Mouse (Mus musculus) frontal cortex, postnatal 14 days (tissue): ENCODE data around the gene Rnf123.

ENCODE experiments used
- DNase-seq, 2 experiments: peaks; one replicate each; pipeline ENCODE4 v3.0.0; 2022; ENCODE audit warnings: low spot score in 2 of 2

Gene Rnf123

DNA sequence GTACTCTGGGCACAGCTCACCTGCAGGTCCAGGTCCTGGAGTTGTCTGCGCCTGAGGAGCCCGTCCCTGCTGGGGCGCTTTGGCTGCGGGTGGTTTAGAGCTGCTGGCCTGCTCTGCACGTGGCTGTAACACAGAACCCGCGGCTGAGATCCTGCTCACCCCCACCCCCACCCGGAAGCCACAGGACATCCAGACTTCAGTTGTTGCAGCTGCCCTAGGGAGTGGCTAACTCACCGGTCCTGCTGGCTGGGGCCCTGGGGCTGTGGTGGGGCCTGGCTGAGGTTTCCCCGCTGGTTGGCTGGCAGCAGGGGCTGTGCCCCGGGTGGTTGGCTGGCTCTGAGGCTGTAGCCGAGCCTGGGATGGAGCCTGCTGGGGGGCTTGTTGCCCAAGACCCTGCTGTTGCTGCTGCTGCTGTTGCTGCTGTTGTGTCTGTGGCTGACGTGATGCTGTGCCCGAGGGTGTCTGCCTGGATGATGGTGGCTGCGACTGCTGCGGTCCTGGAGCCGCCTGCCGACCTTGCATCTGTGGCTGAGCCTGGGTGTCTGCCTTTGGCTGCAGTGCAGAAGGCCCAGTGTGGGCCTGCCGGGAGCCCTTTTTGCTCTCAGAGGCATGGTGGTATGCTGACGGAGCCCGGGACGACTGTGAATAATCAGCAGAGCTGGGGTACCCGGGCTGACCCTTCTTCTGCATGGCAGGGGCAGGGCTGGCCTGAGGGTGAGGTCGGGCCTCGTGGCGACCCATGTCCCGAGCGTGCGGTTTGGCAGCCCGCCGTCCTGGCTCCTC lies 21.8 kb upstream of the Rnf123 start:
- no peak for DNase-seq

DNA sequence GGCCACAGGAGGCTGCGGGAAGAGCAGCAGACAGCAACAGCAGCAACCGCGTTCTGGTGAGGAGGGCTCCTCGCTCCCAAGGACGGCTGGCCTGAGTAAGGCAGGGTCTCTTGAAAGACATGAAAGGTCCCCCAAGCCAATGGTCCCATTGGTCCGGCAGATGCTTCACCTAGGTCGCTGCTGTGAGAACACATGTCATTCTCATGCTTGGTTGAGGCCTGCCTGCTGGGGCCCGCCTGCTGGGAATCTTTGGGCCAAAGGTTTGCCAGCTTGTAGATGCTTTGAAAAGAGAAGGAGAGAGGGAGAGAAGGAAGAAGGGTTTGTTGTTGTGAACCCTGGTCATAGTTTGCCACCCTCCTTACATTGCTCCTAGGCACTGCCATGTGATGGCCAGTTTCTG lies 16.5 kb upstream of the Rnf123 start:
- DNase-seq = no peak

DNA sequence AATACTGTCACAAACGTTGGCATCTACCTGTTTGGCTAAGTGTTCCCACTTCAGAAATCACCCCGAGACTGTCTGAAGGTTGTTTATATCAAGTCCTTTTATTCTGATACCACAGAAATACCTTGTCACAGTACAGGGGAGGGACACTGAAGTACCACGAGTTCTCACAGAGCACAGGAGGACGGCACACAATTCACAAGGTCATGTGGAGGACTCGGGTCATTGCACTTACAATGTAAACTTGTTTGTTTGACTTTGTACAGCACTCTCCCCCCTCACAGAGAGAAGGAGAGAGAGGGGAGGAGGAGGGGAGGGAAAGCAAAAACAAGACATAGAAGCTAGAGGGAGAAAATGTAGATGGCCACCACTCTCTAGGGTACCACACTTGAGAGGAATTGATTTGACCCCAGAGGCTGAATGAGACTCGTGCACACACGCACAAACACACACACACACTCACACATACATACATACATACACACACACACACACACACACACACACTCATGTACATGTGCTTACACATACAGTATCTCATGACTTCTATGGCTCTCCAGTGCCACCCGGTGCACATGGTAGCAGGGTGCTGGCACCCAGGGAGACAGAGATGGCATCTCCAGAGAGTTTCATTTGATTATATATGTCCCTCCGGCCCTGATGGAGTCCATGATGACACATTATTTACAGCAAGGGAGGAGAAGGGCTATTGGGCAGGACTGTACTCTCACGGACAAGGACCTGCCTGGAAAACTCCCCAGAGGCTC lies 13.0 kb upstream of the Rnf123 start:
- no peak for DNase-seq

DNA sequence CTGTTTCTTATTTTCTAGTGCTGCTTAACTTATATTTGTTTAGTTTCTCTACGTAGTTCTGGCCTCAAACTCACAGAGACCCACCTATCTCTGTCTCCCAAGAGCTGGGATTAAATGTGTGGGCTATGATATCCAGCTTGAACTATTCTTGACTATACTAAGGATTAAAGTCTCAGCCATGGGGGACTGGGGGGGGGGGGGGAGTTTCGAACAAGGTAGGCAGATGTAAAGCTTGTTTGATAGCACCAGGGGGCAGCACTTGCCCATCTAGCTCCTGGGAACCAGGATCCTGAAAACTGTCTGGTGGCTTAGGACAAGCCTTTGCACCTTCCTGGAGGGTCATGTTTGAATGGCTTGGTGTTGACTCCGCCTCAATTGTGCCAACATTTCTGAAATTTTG lies 12.4 kb upstream of the Rnf123 start:
- DNase-seq = no peak

DNA sequence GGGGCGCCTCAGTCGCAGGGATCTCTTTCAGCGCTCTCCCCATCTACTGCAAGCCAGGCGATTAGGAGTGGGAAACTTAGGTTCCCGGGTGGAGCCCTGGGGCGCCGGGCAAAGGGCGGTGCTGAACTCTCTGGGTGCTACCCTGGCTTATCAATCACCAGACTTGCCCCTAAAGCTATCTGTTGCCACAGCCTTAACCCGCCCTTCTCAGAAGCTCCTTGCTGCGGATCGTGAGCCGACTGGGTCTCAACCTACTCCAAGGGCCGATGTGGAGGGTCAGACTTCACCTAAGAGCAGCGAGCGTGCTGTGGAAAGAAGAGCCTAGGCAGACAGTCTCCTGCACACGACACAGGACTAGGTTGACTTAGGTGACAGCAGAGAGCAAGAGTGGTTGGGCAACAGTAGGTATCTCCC lies 11.9 kb upstream of the Rnf123 start:
- no peak for DNase-seq

DNA sequence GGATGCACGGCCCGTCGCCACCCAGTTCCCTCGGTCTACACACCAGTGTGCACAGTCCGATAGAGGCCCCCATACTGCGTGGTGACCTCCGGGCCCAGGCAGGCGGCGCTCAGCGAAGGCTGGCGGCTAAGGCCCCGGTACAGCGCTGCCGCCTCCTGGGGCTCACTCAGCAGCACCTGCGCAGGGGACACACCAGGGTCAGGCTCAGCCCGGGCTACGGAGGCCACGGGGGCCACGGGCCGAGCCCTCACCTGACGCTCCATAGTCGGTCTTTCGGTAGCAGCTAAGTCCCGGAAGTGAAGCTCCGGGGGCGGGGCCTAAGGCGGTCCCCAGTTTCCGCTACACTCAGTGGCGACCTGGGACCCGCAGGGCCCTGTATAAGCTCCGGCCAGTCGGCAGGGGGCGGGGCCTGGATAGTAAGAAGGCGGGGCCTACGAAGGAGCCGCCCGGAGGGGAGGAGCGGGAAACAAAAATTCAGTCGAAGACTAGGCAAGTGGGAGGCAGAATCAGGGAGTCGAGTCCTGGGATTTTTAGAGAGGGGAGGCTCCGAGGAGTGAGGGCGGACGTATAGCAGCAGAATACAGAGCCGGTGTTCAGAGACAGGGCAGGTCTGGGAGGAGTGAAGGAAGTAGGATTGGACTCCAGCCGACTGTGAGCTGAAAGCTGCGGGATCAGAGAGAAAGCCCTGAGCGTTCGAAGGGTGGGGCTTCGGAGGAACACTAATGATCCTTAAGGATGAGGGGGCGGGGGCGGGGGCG lies 11.2 kb upstream of the Rnf123 start, which contains the start of gene Apeh:
TSS of gene Apeh (minus strand) at position 423 of the 758 bp plus-strand sequence.
- DNase-seq = peak; percentile 82 to 83

DNA sequence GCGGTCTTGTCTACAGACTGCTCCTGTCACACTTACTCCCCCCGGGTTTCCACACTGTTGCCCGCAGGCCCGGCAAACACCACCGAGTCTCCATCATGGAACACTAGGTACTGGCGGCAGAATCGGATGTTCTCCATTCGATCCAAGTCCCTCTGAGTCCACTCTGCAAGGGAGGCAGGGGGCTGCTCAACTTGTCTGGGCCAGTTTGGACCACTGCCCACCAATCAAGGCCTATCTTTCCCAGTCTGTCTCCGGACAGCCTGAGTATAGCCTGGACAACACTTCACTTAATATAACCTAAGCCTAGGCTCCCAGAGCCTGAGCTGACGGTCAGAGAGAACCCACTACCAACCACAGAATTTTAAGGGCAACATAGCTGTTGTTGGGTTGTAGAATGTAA lies 10.4 kb upstream of the Rnf123 start:
- DNase-seq = no peak

DNA sequence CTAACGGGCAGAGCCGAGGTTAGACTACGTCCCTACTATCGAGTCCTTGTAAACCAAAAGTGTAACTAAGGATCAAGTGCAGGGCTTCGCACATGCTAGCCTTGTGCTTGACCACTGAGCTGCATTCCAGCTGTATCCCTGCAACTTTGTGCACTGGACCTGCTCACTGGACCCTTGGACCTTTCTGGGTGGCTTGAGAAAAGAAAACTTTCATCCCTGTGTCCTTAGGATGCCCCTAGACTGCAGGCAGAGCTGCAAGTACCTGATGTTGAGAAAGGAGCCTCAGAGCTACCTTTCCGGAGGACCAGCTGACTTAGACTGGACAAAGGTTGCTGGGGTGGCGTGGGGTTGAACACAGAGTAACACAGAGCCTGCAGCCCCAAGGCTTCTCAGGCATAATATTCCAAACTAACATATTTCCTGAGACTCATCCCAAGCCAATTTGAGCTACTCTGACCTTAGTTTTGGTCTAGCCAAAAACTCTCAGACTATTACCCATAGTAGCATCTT lies 7.5 kb upstream of the Rnf123 start:
- DNase-seq = no peak

DNA sequence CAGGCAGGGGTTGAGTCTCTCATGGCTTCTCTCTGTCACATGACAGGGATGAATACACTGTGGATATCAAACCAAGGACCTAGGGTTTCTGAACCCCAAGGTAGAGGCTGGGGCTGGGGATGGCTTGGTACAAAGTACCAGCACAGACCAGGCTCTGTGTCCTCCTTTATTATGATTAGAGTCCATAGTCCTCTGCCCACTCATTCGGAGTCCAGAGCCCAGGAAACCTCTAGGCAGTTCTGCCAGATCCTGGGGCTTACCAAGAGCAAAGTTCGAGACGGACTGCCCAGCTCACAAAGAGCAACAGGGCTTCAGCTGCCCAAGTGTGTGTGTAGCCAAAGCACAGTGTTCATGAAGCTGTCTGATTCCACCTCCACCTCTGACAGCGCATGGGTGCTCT lies 2.1 kb upstream of the Rnf123 start:
- DNase-seq = no peak

DNA sequence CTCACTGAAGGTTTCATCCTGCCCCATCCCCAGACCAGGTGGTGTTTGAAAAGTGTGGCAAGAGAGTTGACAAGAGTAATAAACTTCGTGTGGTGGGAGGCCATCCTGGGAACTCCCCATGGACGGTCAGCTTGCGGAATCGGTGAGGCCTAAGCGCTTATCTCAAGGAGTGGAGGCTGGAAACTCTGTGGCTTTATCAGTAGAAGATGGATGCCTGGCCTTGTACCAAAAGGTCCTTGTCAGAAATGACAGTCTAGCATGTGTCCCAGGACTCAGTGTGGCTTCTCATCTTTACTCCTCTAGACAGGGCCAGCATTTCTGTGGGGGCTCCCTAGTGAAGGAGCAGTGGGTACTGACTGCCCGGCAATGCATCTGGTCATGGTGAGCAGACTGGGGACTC lies 415 bp upstream of the Rnf123 start:
- DNase-seq = no peak

DNA sequence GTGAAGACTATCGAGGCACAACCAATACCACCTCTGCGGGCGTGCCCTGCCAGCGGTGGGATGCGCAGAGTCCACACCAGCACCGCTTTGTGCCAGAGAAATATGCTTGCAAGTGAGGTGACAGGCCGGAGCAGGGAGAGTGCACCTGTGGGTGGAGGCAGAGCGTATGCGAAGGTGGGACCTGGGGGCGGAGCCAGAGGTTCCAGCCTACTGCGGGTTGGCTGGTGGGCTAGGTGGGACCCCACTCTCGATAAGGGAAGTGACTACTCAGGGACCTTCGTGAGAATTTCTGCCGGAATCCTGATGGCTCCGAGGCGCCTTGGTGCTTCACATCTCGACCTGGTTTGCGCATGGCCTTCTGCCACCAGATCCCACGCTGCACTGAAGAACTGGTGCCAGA lies 597 bp downstream of the Rnf123 start:
- DNase-seq = no peak

DNA sequence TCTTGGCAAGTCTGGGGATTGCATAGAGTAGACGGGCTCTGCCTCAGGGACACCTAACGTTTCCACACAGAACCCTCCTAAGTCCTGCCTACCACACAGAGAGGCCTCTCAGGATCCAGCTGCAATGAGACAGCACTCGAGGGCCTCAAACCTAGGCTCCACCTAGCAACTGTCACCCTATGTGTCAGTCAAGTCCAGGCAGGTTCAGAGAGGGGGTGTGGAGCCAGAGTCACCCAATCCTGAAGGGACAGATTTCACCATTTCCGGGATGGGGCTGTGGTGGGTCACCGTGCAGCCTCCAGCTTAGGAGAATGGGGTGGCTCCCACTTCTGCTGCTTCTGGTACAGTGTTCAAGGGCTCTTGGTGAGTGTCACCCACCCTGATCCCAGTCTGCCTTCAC lies 3.0 kb downstream of the Rnf123 start, which contains the start of gene Mst1:
TSS of gene Mst1 (plus strand) at position 269 of the 400 bp plus-strand sequence.
- DNase-seq = no peak

DNA sequence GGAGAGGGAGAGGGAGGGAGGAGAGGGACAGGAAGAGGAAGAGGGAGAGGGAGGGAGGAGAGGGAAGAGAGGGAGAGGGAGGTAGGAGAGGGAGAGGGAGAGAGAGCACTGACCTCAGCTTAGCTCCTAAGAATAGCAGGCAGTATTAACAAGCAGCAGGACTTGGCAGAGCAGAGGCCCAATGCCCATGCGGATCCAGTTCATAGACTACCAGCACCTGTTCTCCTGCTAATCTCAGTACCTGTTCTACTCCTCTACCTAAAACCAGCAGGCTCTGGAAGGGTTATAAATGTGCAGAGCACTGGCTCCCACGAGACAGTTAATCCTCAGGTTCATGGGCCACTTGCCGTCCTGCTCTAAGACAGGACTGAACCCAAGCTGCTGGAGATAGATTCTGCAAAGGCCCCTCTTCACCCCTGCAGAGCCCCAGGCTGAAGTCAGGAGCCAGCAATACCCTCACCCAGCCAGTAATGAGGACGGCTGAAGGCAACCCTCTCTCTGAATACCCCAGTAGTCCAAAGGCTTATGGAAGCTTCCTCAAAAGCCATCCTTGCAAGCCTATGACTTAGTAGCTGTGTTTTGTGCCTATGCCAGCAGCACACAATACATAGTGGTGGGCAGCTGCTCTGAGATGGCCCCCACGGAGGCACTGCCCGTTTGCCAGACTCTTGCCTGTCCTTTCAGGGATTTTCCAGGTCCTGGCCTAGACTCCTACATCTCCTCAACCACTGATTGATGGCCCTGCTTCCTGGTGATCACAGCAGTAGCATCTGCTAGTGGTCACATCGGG lies 9.8 kb downstream of the Rnf123 start:
- DNase-seq = no peak

DNA sequence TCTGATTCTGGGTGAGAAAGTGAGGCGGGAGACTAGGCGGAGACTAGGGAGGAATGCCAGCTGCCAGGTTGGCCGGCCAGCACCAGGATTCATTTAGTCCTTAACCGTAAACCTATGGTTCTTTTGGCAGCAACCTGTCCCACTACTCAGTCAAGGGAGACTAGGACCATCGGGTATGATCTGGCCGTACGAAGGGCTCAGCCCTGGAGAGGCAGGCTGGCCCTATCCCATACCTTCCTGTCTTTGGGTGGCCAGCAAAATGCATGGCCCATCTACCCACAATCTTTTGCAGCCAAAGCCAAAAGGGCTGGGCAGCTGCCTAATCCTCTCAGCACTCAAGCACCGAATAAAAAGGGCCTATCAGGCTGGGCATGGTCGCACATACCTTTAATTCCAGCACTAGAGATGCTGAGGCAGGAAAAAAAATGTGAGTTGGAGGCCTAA lies 10.6 kb downstream of the Rnf123 start:
- no peak for DNase-seq

DNA sequence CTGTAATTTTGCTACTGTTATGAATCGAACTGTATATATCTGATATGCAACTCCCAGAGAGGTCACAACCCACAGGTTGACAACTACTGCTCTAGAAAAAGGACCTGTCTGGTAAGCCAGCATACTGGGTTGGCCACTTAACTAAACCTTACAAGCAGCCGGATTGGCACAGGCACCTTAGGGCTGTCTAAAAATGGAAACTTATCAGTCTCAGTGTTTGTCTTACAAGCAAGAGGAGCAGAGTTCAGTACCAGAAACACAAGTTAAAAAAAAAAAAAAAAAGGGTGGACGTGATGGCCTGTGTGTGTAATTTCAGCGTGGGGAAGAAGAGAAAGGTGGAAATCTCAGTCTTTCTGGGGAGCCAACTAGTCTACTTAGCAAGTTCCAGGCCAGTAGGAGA lies 11.3 kb downstream of the Rnf123 start:
- no peak for DNase-seq

DNA sequence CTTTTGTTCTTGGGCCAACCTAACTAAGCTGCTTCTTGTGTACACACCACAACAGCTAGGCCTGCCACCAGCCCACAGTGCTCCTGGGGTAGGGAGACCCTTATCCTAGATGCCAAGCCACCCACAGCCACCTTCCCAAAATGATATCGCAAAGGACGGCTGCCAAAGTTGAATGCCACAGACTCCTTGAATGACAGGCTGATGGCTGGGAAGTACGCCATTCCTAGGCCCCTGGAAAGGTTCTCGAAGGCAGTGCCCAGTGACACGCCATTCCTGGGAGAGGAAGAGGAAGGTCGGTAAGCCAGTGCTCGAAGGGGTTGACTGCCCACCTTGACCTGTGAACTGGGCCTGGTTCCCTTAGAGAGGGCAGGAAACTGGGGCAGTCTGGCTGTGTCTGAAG lies 13.6 kb downstream of the Rnf123 start:
- no peak for DNase-seq

DNA sequence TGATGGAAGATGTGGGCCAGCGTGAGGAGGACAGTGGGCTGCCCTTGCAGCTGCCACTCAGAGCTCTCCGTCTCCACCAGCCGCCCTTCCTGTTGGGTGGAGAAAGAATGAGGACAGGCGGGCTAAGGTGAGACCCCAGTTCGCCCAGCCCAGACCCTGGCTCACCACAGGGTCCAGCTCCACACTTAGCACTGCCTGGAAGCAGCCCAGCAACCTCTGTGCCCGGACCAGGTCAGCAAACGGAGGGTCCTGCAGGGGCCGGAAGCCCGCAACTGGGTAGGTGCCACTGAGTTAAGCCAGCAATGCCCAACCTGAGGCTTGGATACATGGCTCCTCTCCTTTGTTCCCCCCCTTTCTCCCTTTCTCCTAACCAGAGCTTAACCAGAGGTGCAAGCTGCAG lies 14.1 kb downstream of the Rnf123 start:
- DNase-seq = no peak

DNA sequence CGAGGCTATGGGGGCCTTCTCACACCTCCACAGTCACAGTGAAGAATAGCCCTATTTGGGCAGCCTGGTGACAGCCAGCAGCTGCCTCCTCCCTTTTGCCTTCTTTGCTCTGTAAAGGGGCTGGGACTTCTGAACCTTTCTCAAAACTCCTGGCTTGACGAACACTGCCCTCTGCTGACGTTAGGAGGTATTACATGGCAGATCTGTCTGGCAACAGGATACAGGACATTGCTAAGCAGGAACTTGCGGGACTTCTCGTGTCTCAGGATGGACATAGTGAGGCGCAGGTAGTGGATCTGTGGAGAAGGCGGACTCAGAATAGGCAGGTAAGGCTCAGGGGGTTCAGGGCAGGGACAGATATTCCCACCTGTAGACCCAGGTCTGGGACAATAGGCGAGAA lies 15.2 kb downstream of the Rnf123 start:
- peak in 1 of 2 experiments; percentile 81 for DNase-seq

DNA sequence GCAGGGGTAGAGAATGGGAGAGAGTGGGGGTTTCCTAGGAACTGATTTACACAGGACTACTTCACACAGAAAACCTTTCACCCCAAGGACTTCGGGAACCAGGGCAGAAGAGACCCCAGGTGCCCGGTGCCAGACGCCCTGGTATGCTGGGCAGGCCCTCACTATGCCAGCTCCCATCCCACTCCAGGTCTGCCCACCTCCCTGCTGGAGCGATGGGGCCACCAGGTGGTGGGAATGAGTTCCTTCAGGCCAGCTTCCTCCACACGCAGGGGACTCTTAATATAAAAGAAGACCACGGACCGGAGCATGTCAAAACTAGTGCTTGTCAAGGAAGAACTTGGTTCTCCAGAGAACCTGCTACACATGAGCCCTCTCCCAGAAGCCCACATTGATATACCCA lies 15.9 kb downstream of the Rnf123 start:
- no peak for DNase-seq

DNA sequence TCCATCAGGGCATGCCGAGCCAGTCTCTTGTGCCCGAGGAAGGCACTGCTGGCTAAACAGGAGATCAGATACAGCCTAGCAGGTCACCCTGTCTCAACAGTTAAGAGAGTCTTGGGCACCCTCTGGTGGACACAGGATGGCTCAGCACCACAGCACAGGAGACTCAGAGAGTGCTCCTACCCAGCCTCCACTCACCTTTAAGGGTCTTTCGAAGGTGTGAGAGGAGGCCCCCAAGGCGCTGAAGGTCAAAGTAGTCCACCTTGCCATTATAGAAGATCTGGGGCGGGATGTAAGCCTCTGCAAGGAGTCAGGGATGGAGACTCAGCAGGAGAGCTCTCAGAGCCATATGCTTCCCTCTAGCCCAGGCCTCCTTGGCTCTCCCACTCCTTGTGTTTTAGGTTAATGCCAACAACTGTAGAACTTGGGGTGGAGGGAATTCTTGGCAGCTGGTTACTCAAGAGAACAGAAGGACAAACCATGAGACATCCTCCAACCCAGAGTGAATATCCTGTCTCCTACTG lies 17.6 kb downstream of the Rnf123 start:
- peak in 1 of 2 experiments; percentile 66 for DNase-seq

DNA sequence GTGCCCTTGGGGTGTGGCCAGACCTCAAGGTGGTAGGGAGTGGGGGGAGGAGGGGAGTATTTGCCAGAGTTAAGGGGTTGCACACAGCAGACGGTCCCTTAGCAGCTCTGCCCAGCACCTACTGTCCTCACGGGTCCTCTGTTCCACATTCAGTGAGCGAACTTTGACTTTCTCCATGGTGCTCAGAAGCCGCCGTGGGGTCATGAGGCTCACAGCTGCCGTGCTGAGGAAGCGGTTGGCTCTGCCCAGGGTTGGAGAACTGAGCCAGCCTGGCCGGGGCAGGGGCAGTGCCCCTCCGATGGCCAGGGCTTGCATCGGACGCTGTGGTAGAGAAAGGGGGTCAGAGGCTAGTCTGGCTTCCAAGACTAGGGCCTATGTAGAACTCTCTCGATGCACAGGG lies 19.8 kb downstream of the Rnf123 start:
- no peak for DNase-seq
